Mouse (Mus musculus): ENCODE results near the gene Adk.

DNA sequence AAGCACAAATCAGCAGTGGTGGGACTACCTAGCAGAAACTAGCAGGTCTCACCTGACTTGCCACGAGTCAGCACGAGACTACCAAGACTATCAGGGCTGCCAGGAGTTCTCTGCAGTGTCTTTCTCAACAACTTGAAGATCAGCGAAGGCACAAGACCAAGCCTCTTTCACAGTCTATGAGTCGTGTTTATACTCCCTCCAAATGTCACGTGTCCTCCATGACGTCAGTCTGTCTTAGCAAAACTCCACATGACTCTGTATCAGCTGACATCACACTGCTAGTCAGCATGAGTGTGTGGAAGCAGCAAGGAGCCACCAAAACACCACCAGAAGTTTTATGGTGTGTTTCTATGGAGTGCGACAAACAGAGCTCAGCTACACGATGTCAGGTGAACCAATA, 215.9 kb downstream of the Adk start:
- no peak for TF ChIP-seq POLR2A (IDR thresholded peaks at IDR 0.05; ENCODE audit: control insufficient read depth, low read depth, low read length)
- no peak for TF ChIP-seq CTCF (IDR thresholded peaks at IDR 0.05; ENCODE audit: control insufficient read depth, insufficient read depth, insufficient replicate concordance, low read depth, low read length)
